9 mouse cellular contexts compared by ENCODE assay signal in genomic region chr16:72649314-72649713, GRCm38 (mm10).
A peak's percentile ranks its signal among the peaks of the same experiment; 100 is the strongest.
DNase-seq lines count a peak whose midpoint lies in the region; ATAC-seq and TF ChIP-seq lines count a peak whose summit lies in the region.
"Had no signal": no experiment of that assay in that cellular context is flagged by ENCODE, and none has a peak within 500 bp of the region (broad histone marks: within the 10 kb centered on the region; RNA-seq: fewer than 3 reads in every experiment).

No protein-coding gene starts in this region.

- no peaks in the 10 kb centered on the region for H3K9me3 ChIP-seq in ES-Bruce4 (replicated peaks; ENCODE audit: control insufficient read depth, insufficient read depth, low read length, poor library complexity, severe bottlenecking)
- no peaks in the 10 kb centered on the region for H3K9me3 ChIP-seq in heart, embryonic 16.5 days (replicated peaks; ENCODE audit: control insufficient read depth, low read length)
- no peaks in the 10 kb centered on the region for H3K9me3 ChIP-seq in limb, embryonic 11.5 days (ENCODE audit: control insufficient read depth, low read length)
- no peaks in the 10 kb centered on the region for H3K9me3 ChIP-seq in neural tube, embryonic 11.5 days (ENCODE audit: control insufficient read depth, low read length)

- H3K4me1 ChIP-seq in ES-Bruce4 (ENCODE audit: control insufficient read depth, insufficient read depth, low read length): no peaks in the 10 kb centered on the region
- H3K4me1 ChIP-seq in heart, embryonic 16.5 days (ENCODE audit: control insufficient read depth, insufficient read depth, low read length): no peaks in the 10 kb centered on the region
- H3K4me1 ChIP-seq in limb, embryonic 11.5 days (ENCODE audit: control insufficient read depth, insufficient read depth, low read length): no peaks in the 10 kb centered on the region
- peaks cover 3% of the 10 kb centered on the region; the same call in 1 of the 2 replicates for H3K4me1 ChIP-seq in neural tube, embryonic 11.5 days (ENCODE audit: control insufficient read depth, insufficient read depth, low read length)

- H3K9ac ChIP-seq in ES-Bruce4 (ENCODE audit: low read depth, poor library complexity, severe bottlenecking): no peak overlapping the region
- no peak overlapping the region for H3K9ac ChIP-seq in heart, embryonic 16.5 days (ENCODE audit: low read length)
- no peak overlapping the region for H3K9ac ChIP-seq in limb, embryonic 11.5 days (ENCODE audit: low read length)
- H3K9ac ChIP-seq in neural tube, embryonic 11.5 days (ENCODE audit: low read length): no peak overlapping the region

- DNase-seq in gastrocnemius, postnatal 10 days: peak; percentile 10
- DNase-seq in gastrocnemius, adult 8-10 months (ENCODE audit: low spot score in 2 of 2): no peak
- DNase-seq in limb, embryonic 11.5 days (ENCODE audit: low spot score): peak; percentile 68
- DNase-seq in neural tube, embryonic 11.5 days (ENCODE audit: low spot score): peak; percentile 62

- 38% methylated on average over 4 of the region's 4 CpGs for WGBS in heart, embryonic 16.5 days
- 41% methylated on average over 4 of the region's 4 CpGs for WGBS in limb, embryonic 11.5 days
- WGBS in neural tube, embryonic 11.5 days: 44% methylated on average over 4 of the region's 4 CpGs

- no peaks in the 10 kb centered on the region for H3K27me3 ChIP-seq in ES-Bruce4 (ENCODE audit: control insufficient read depth, insufficient read depth, low read length, poor library complexity, severe bottlenecking)
- no peaks in the 10 kb centered on the region for H3K27me3 ChIP-seq in heart, embryonic 16.5 days (ENCODE audit: control insufficient read depth, insufficient read depth, low read length)
- H3K27me3 ChIP-seq in limb, embryonic 11.5 days (ENCODE audit: control insufficient read depth, insufficient read depth, low read length): no peaks in the 10 kb centered on the region
- H3K27me3 ChIP-seq in neural tube, embryonic 11.5 days (ENCODE audit: control insufficient read depth, insufficient read depth, low read length): no peaks in the 10 kb centered on the region

- no peak overlapping the region for H3K27ac ChIP-seq in ES-Bruce4 (ENCODE audit: insufficient read depth, low read length)
- no peak overlapping the region for H3K27ac ChIP-seq in heart, embryonic 16.5 days (ENCODE audit: low read length)
- H3K27ac ChIP-seq in limb, embryonic 11.5 days (replicated peaks; ENCODE audit: low read depth, low read length): no peak overlapping the region
- no peak overlapping the region for H3K27ac ChIP-seq in neural tube, embryonic 11.5 days (ENCODE audit: low read depth, low read length)

- H3K4me3 ChIP-seq in ES-Bruce4 (ENCODE audit: low read depth, low read length): no peak overlapping the region
- H3K4me3 ChIP-seq in heart, embryonic 16.5 days (ENCODE audit: low read length): peak overlapping the region; percentile 5; the same call in 1 of the 2 replicates
- H3K4me3 ChIP-seq in limb, embryonic 11.5 days (ENCODE audit: low read depth, low read length): no peak overlapping the region
- H3K4me3 ChIP-seq in neural tube, embryonic 11.5 days (ENCODE audit: low read depth, low read length): no peak overlapping the region

- TF ChIP-seq CTCF in ES-Bruce4 (IDR thresholded peaks at IDR 0.05; ENCODE audit: low read depth, low read length): peak; percentile 50

- peak overlapping the region; percentile 45 for H3K4me2 ChIP-seq in heart, embryonic 16.5 days (ENCODE audit: low read depth, low read length)
- no peak overlapping the region for H3K4me2 ChIP-seq in limb, embryonic 11.5 days (ENCODE audit: low read depth, severe bottlenecking)
- no peak overlapping the region for H3K4me2 ChIP-seq in neural tube, embryonic 11.5 days (ENCODE audit: low read depth)

- no peak for TF ChIP-seq EP300 in ES-Bruce4 (IDR thresholded peaks at IDR 0.05; ENCODE audit: insufficient read depth, low read depth, low read length)

- ATAC-seq in common myeloid progenitor, adult 5-6 weeks (replicated peaks; ENCODE audit: low read depth, poor library complexity, severe bottlenecking): peak; percentile 87
- no peak for ATAC-seq in heart, embryonic 16.5 days (replicated peaks; ENCODE audit: extremely low read depth, insufficient read depth, low FRiP score)
- no peak for ATAC-seq in limb, embryonic 11.5 days (ENCODE audit: insufficient number of reproducible peaks, low FRiP score, low TSS enrichment, low read depth)
- ATAC-seq in neural tube, embryonic 11.5 days (ENCODE audit: insufficient read depth, low FRiP score, low TSS enrichment): 0 out of 2 replicates have a peak, but pooled peaks have one; percentile 38
- ATAC-seq in granulocyte monocyte progenitor cell, adult 5-6 weeks (replicated peaks; ENCODE audit: poor library complexity, severe bottlenecking): no peak; the same call in 1 of the 2 replicates

- H3K36me3 ChIP-seq in ES-Bruce4 (ENCODE audit: control insufficient read depth, insufficient read depth, low read length, poor library complexity, severe bottlenecking): no peaks in the 10 kb centered on the region
- H3K36me3 ChIP-seq in heart, embryonic 16.5 days (ENCODE audit: control insufficient read depth, insufficient read depth): no peaks in the 10 kb centered on the region
- no peaks in the 10 kb centered on the region for H3K36me3 ChIP-seq in limb, embryonic 11.5 days (ENCODE audit: control insufficient read depth, insufficient read depth, low read length)
- H3K36me3 ChIP-seq in neural tube, embryonic 11.5 days (ENCODE audit: control insufficient read depth, insufficient read depth, low read length): no peaks in the 10 kb centered on the region
- H3K36me3 ChIP-seq: G1E had no signal

- TF ChIP-seq POLR2A in ES-Bruce4 (IDR thresholded peaks at IDR 0.05; ENCODE audit: insufficient read depth, low read length): no peak

Comparison
In these comparisons a context has a peak if more than half of its experiments do, and no peak if none do; other contexts are left out.
1. DNase-seq: peak in gastrocnemius, postnatal 10 days (single experiment), limb, embryonic 11.5 days (single experiment) and neural tube, embryonic 11.5 days (single experiment); none in gastrocnemius, adult 8-10 months (0 of 2).
2. ATAC-seq: peak in common myeloid progenitor, adult 5-6 weeks (single experiment) and neural tube, embryonic 11.5 days (single experiment); none in heart, embryonic 16.5 days (single experiment), limb, embryonic 11.5 days (single experiment) and granulocyte monocyte progenitor cell, adult 5-6 weeks (single experiment).